Mouse (Mus musculus) mature B cell (primary cell): ENCODE data around the gene Nufip1.

Source experiments
- in situ Hi-C: fragments of 300-500 bp; cut with MboI; formaldehyde crosslinking; loops from 2 replicates; pipeline ENCODE4 v1.14.3; 2019

Nufip1 gene

GRCm38 (mm10) chr14:76178447-76178846 lies 67.8 kb downstream of the Nufip1 start:
- in situ Hi-C loops: no loop called here

GRCm38 (mm10) chr14:76179343-76179742 lies 68.7 kb downstream of the Nufip1 start:
- in situ Hi-C loops: no loop called here

DNA sequence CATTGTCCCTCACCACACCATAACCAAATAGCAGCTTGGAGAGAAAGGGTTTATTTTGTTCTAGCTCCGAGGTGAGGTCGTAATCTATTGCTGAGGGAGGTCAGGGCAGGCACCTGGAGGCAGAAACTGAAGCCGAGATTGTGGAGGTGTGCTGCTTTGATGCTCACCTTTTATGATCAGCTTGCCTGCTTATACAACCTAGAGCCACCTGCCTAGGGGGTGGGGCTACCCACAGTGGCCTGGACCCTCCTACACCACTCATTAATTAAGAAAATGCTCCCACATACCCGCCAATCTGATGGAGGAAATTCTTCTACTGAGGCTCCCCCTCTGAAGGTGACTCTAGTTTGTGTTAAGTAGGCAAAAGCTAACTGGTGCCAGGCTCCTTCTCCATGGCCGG lies 74.7 kb downstream of the Nufip1 start:
- in situ Hi-C loops: no loop called here

DNA sequence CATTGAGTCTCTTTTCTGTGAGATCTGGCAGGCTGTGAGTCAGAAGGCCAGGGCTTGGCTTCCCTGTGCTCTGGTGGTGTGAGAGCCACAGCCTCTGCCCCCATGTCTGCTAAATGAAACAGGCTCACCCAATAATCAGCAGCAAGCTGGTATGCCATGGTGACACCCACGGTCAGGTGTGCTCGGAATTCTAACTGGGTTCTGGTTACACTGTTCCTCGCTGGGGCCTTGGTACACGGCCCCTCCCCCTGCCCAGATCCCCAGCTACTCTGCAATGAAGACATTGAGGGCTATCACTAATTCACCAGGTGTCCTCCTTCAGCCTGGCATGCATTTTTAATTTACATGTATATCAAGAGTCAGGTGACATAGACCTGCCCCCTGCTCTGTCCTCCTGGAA lies 75.6 kb downstream of the Nufip1 start:
- in situ Hi-C loops: no loop called here
